Mouse (Mus musculus): ENCODE results near the gene Ago4.

Gene Ago4

GRCm38 (mm10) chr4:126469334-126469733, 63.9 kb downstream of the Ago4 start:
- no peak for DNase-seq (ENCODE audit: low read depth, low spot score)

- DNase-seq (ENCODE audit: low read depth, low spot score) = no peak
These were observed 64.3 kb downstream of the Ago4 start for GRCm38 (mm10) chr4:126468925-126469324.

- DNase-seq (ENCODE audit: low read depth, low spot score) = peak; percentile 96
These were observed 64.9 kb downstream of the Ago4 start, which contains the start of gene Ago1 for GRCm38 (mm10) chr4:126468285-126468901. Gene Ago1 (minus strand): TSS chr4:126468583.

- DNase-seq (ENCODE audit: low read depth, low spot score) = peak; percentile 93
These were observed 65.5 kb downstream of the Ago4 start for GRCm38 (mm10) chr4:126467721-126468284.

GRCm38 (mm10) chr4:126466251-126466750, 67.0 kb downstream of the Ago4 start:
- DNase-seq (ENCODE audit: low read depth, low spot score) = no peak

GRCm38 (mm10) chr4:126465843-126466242, 67.4 kb downstream of the Ago4 start:
- peak; percentile 72 for DNase-seq (ENCODE audit: low read depth, low spot score)

- no peak for DNase-seq (ENCODE audit: low read depth, low spot score)
These were observed 68.4 kb downstream of the Ago4 start for GRCm38 (mm10) chr4:126464892-126465235.

GRCm38 (mm10) chr4:126464189-126464891, 68.9 kb downstream of the Ago4 start:
- DNase-seq (ENCODE audit: low read depth, low spot score) = no peak

GRCm38 (mm10) chr4:126455441-126455840, 77.8 kb downstream of the Ago4 start:
- DNase-seq (ENCODE audit: low read depth, low spot score) = no peak

- no peak for DNase-seq (ENCODE audit: low read depth, low spot score)
These were observed 78.6 kb downstream of the Ago4 start for GRCm38 (mm10) chr4:126454547-126455254.

- no peak for DNase-seq (ENCODE audit: low read depth, low spot score)
These were observed 83.0 kb downstream of the Ago4 start for GRCm38 (mm10) chr4:126450268-126450667.

GRCm38 (mm10) chr4:126447126-126447525, 86.1 kb downstream of the Ago4 start:
- no peak for DNase-seq (ENCODE audit: low read depth, low spot score)

- no peak for DNase-seq (ENCODE audit: low read depth, low spot score)
These were observed 88.7 kb downstream of the Ago4 start for GRCm38 (mm10) chr4:126444528-126444927.
